Mouse (Mus musculus) embryo, embryonic 11.5 days (tissue): ENCODE data around the gene Aunip.

Experiments
- DNase-seq: peaks from one replicate; pipeline ENCODE4 v3.0.0-alpha.2; 2012; ENCODE audit warnings: low read depth, low spot score

Aunip gene

DNA sequence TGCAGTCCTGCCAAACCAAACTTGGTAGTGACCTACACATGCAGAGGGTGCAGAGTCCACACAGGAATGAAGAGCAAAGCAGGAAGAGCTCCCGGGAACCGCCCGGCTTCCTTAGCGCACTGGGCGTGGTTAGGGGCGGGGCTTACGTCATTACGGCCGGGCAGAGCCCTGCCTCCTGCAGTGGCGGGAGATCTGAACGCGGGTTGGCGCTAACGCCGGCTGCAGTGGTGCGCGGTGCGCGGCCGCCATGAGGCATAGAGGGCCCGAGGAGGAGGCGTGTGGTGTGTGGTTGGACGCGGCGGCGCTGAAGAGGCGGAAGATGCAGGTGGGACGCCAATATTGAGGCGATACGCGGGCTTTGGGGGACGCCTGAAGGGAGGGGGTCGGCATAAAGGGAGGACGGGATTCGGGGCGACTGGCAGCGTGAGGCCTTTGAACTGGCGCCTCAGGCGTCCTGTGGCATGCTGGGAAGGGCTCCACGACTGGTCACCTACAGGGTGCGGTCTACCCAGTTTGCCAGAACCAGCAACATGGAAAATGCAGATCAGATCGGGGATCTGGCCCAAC, at the start of gene Aunip:
Aunip (plus strand) TSS at position 155 of the 567 bp plus-strand sequence.
- DNase-seq = peak; percentile 84

DNA sequence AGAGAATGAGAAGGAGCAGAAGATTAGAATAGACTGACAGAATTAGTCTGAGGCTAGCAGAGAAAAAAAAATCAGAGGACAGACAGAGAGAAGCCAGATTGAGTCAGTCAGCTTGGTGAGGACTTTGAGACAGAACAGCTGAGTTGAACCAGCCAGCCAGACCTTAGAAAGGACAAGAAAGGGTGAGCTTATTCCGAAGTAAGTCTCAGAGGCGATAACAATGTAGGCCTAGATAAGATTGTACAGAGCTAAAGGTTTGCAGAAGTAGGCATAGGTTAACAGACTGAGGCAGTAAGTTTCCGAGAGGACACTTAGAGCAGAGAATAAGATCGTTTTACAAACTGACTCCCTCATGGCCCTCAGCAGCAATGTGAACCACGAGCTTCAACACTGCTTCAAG, 49.5 kb upstream of the Aunip start:
- DNase-seq = no peak

DNA sequence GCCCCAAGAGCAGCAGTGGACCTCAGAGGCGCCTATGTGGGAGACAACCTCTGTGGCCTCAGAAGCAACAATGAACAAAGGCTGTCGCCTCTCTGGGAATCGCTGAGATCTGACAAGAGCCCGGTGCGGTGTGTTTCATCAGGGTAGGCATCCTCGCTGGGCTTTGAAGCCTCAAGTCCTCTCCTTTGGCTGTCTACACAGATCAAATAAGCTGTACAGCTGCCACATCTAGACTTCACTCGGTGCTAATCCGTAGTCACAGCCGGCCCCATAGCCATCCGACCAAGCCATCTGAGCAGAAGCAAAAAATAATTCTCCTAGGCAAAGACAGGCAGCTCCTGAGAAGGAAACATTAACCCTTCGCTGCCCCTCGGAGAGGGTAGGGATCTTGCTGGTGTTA, 45.0 kb upstream of the Aunip start:
- no peak for DNase-seq

DNA sequence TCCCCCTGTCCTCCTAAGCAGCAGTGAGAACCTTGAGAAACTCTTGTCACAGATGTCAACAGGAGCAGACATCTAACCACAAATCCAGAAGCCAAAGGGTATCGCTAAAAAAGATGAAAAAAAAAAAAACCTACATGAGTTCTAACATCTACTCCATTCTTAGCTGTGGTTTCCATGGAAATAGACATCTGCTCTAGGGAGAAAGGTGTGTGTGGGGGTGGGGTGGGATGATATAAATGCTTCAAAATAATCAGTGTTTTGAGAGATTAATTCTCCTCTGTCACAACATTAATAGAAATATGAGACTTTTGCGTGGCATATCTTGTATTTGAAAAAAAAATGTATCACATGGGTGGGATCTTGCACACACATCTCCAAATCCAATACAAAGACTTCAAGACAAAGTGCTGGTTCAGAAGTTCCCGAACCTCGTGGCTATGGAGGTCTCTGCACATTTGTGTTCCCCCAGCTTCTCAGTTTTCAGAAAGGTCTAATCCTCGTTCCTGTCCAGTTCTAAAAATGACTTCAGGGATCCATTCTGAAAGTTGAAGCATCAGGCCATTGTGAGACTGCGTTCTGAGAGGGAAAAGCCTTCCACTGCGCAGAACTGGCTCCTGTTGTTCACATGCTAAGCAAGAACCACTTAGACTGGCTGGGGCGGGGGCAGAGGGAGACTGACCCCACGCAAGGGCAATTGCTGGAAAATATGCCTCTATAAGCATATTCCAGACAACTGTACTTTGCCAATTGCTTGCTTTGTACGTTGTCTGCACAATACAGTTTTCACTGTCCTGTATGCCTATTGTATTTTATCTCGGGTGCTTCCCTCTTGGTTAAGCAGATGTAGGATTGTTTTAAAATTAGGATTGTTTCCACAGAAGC, 44.2 kb upstream of the Aunip start:
- no peak for DNase-seq

DNA sequence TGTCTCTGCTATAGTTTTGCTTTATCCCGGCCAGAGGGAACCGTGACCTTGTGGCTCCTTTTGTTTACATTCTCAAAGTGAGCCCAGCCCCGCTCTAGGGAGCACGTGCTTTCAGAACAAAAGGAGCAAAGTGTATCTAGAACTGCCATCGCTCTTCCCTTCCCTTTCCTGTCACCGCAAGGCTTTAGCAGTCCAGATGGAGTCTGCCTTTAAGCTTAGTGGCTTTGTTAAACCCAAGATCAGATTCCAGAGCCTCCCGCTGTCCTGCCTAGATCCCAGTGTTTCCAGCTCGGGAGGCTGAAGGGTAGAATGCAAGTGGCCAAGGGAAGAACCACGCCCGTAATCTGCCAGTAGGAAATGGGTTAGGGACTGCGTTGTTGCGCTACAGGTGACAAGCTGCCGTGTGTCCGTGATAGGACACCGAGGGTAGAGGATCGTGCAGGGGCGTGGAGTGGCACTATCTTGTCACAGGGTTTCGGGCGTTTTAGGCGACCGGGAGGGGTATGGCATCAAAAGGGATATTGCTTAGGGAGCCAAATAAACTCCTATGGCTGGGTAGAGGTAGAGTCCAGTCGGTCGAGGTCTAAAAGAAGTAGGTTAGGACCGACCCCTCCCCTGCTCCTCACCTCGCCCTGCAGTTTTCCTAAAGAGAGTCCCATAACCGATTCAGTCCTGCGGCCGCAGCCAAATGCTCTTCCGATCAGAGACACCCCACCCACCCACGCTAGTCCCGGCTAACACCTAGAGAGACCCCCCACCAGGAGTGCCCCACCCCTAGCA, 43.2 kb upstream of the Aunip start:
- DNase-seq = no peak

DNA sequence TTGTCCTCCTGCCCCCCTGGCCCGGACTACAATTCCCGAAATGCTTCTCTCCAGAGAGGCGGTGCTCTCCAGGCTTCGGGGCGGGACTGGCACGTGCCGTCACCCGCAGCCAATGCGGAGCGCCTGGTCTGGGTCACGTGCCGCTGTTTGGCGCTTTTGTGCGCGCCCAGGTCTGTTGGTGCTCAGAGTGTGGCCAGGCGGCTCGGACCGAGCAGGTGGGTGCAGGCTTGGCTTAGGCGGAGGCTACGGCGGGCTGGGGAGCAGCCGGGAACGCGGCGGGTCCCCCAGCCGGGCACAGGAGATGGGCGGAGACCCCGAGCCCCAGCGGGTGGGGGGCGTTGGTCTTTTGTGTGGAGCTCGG, 42.6 kb upstream of the Aunip start, which contains the start of gene Stmn1:
Stmn1 (plus strand) TSS at position 106 of the 361 bp plus-strand sequence.
- DNase-seq = peak; percentile 89

DNA sequence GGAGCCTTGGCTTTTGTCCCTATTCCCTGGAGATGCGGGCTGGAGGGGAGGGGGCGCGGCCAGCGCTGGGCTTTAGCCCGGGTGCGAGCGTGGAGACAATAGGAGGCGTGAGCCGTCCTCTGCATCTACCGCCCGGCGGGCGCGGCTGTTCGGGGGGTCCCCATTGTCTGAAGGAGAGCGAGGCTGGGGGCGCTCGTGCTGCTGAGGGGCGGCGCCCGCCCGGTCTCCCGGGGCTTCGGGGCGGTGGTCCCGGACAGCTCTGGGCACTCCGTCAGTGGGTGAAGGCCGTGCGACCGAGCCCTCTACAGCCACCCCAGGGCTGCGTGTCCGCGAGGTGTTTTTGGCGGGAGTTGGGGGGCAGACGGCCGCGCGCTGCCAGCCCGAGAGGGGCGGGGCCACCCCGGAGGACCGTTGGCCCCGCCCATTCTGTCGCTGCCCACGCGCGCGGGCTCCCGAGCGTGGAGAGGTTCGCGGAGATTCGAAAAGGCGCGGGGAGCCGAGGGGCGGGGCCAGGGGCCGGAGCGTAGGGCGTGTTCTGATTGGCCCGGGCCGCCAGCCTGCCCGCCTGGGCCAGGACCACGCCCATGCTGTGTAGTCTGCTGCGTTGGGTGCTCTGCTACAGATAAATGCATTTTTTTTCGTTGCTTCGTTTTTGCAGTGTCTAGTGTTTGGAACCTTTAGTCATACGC, 42.1 kb upstream of the Aunip start:
- DNase-seq = peak; percentile 89

DNA sequence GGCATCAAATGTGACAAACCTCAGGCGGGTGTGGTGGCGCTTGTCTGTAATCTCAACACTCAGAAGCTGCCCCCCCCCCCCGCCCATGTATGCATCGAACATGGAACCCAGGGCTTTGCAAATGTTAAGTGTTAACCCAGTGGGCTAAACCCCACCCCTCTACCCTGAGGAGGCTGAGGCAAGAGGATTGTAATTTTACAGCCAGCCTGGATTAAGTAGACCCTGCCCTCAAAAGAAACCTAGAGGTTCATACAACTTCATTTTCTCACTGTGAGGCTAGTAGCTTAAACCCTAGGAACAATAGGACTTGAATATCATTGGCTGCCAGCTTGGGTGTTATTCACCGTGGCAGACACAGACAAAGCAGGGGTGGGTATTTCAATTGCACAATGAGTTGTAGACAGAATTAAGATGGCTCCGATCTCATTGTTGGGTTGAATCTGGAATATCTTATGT, 41.4 kb upstream of the Aunip start:
- DNase-seq = no peak

DNA sequence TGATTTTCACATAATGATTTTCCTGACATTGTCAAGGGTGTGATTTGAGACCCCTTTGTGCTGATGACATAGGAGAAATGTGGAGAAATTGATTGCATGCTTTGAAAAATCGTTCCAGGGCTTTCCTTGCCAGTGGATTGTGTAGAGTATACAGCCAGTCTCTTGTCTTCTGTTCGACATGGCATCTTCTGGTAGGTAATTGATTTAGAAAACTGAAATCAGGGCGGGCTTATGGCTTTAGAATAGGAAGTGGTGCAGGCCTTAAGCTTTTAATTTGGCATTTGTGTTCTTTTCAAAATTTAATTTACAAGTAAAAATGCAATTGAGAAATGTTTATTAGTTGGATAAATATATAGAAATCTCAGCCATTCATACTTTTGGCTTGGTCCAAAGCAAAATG, 40.8 kb upstream of the Aunip start:
- DNase-seq = no peak

DNA sequence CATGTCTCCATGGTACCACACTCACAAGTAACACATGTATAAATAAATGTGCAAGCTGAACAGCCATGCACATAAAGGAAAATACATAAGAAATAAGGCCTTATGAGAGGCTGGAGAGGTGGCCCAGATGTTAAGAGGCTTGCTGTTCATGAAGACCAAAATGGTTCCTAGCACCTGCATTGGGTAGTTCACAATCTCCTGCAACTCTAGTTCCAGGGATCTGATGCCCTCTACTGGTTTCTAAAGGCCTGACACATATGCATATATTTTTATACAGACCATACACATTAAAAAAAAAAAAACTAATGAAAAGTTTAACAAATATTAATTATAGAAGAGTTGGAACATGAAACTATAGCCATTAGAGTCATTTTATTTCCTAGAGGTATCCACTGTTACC, 39.3 kb upstream of the Aunip start:
- no peak for DNase-seq

DNA sequence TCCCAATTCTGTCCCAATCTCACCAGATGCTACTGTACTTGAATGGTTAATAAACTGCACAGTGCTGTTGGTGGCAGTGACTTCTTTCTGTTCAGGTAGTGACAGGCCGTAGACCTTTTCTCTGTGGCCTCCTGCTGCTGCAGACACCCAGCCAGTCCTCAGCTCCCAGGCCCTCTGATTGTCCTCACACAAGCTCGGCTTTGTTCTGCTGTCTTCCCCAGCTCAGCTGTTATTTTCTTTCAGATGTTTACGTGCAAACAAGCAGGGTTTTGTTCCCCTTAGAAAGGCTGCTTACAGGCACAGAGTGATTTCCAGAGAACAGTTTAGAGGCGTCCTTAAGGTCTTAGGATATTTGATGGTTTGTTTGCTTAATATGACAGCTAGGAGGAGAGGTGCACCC, 37.0 kb upstream of the Aunip start:
- DNase-seq = no peak

DNA sequence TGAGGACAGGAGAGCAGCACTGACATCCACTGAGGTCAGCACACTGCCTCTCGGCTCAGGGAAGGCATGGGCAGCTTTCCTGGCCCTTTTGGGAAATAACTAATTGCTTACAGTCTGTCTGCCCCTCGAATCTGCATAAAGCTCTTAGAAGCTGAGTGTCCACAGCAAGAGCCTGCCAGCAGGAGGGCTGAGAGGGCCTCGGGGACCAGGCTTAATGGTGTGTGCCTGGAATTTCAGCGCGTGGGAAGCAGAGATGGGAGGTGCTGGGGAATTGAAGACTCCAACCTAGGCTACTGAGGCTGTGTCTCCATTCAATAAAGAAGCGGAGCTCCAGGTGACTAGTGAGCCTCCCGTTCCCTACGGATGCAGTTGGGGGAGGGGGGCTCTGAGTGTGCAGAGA, 36.6 kb upstream of the Aunip start:
- DNase-seq = no peak

DNA sequence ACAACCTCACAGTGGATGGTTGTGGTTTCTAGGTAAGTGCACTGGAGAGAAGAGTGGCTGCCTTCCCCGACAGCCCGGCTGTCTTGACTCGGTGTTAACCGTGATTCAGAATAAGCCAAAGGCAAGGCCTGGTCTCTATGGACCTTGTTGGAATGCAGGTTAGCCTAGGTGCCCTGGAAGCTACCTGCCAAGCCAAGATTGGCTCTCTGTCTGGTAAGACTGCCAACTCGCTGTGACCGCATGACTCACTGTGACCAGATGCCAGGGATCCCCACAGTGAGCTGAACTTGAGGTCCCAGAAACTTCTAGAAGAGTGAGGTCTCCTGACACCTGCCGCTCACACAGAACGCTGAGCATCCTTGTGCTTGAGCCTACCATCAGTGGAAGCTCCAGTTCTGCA, 33.9 kb upstream of the Aunip start:
- DNase-seq = no peak

DNA sequence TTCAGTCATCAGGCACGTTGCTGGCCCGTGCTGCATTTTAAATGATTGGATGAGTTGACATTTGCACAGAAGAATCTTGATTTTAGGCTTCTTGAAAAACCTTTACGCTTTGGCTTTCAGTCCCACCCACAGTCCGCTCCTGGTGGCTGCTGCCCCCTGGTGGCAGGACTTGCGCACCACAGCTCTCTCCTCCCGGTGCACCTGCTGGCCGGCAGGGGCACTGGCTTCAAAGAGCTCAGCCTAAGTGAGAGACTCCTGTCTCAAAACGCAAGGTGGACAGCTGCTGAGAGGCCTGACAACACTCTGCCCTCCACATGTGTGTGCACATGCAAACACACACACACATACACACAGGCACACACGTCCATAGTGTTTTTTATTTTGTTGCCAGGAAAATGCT, 32.8 kb upstream of the Aunip start:
- peak; percentile 77 for DNase-seq

DNA sequence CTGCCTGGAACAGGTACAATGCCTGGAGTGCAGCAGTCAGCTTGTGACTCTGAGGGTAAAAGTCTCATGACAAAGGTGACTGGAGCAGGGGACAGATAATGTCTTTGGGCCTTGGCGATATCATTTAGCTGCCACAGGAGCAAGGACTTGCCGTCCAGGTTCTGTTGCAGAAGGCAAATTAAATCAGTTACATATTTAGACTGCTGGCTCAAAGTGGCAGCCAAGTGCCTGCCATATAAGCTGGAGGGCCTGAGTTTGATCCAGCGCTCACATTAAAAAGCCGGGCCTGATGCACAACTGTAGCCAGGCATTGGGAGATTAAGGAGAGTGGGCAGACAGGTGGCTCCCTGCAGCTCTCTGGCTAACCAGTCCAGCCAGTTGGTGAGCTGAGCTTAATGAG, 31.0 kb upstream of the Aunip start:
- no peak for DNase-seq

DNA sequence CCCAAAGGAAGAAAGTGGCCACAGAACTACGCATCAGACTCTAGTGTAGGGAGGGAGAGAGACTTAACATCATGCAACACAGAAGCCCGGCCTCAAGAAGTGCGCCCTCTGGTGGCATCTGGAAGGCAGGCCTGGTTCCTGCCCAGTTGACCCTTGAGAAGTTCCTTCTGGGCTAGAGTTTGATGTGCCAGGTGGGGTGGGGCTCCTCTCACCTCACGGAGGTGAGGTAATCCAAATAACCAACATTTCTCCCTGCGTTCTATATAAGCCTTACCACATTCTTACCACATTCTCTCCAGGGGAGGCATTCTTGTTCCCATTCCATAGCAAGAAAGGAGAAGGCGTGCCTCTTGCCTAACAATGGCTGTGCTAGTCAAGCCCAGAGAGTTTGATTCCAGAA, 29.9 kb upstream of the Aunip start:
- peak; percentile 53 for DNase-seq

DNA sequence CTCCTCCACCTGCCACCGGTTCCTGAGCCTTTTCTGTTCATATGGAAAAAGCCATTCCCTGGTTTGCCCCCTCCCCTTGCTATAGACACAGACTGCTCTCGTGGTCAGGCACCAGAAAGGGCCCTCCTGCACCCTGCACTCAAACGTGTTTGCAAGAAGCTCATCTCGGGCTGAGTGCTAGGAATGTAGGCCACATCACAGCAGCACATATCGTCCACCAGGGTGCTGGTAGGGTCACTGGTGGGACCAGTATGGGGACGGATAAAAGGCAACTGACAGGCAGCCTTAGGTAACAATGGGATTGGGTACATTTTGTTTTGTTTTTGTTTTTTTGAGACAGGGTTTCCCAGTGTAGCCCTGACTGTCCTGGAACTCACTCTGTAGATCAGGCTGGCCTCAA, 29.5 kb upstream of the Aunip start:
- no peak for DNase-seq

DNA sequence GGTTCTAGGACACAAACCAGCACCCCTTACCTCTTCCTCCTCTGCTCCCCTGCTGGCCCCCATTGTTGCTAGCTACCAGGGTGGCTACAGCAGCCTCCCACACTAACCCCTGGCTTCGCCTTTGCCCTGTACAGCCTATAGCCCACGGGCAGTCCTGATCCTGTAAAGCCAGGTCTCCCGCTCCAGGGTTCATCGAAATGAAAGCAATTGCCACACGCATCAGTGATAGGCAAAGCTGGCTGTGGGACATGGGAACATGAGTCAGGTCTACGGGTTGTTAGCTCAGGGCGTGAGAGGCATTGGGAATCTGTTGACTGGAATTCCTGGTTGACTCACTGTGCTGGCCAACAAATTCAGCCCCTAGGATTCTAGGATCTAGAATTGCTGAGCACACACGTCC, 28.4 kb upstream of the Aunip start:
- no peak for DNase-seq

DNA sequence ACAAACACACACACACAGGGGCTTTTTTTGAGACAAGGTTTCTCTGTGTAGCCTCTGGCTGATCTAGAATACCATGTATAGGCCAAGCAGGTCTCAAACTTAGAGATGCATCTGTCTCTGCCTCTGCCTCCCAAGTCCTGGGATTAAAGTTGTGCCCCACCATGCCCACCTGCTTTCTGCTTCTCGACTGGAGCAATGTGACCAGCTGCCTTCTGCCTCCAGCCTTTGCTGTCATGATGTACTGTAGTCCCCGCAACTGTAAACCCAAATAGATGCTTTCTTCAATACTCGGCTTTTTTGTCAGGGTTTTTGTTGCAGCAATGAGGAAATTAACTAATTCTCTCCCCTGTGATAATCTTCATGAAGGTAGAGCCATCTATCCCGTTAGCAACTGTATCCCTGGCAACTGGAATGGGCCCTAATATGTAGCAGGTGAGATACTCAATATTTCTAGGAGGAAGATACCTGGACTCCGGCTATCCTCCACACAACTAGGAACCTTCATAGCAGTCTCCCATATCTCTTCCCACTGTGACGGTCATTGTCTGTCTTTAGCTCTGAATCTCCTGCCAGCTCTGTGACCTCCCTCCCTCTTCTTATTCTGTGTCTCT, 27.6 kb upstream of the Aunip start:
- no peak for DNase-seq

DNA sequence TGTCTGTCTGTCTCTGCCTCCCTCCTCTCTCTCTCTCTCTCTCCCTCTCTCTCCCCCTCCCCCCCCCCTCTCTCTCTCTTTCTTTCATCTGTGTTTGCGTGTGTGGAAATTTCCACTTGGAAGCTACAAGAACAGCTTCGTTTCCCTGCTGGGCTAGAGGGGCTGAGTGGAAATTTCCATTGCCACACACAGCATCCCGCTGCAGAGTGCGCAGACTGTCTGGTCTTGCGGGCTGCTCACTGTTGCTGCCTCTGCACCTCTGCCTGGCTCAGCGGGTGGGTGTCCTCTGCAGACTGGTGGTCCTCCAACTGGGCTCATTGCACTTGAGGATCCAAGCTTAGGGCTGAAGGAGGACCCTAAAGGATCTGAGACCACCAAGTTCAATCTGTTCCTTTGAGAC, 27.1 kb upstream of the Aunip start:
- DNase-seq = no peak

DNA sequence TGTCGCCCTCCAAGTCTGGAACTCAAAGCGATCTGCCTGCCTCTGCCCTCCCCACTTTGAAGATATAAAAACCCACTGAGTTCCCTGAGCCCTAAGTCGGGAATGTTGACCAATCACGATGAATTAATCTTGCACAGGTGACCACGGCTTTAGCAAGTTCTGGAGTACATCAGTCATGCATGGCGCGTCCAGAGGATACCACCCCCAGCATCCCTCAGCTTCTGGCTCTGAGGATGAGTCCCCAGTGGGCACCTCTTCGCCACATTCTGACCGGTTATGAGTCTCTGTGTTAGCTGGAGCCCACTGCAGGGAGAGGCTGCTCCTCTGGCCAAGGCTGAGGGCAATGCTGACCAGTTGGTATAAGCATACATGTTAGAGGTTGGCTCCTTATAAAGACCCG, 26.6 kb upstream of the Aunip start:
- no peak for DNase-seq
